Mouse (Mus musculus) midbrain, embryonic 12.5 days (tissue): ENCODE measurements around the gene Mrpl50. TPM values are rescaled to one million over a fixed set of nuclear protein-coding genes. Genes with fewer than 3 reads are reported as not detected.
"Not testable (repeated sequence)": the region's sequence is repeated elsewhere in the genome, so short reads cannot be mapped to it uniquely, and the experiment has no call there.

Source experiments
- ATAC-seq: fragments of 200-750 bp; cut with Nextera tagmentation; 2 replicates; pipeline ENCODE4 v1.8.0; 2017; ENCODE audit warnings: low read depth, moderate TSS enrichment, moderate library complexity; ENCODE audit not compliant: low FRiP score
- H3K27ac ChIP-seq: fragments of 300-500 bp; sonication (generic); replicated peaks from 2 replicates; pipeline ENCODE4 v1.5.1; 2016; ENCODE audit warnings: mild to moderate bottlenecking
- H3K27me3 ChIP-seq: fragments of 300-500 bp; sonication (generic); 2 replicates; pipeline ENCODE4 v1.6.1; 2016; ENCODE audit warnings: mild to moderate bottlenecking
- H3K36me3 ChIP-seq: fragments of 300-500 bp; sonication (generic); 2 replicates; pipeline ENCODE4 v1.6.1; 2016
- H3K4me1 ChIP-seq: fragments of 300-500 bp; sonication (generic); 2 replicates; pipeline ENCODE4 v1.6.1; 2016
- H3K4me2 ChIP-seq: fragments of 300-500 bp; sonication (generic); replicated peaks from 2 replicates; pipeline ENCODE4 v1.6.1; 2016; ENCODE audit warnings: mild to moderate bottlenecking, moderate library complexity
- H3K4me3 ChIP-seq: fragments of 300-500 bp; sonication (generic); 2 replicates; pipeline ENCODE4 v1.5.1; 2016; ENCODE audit warnings: mild to moderate bottlenecking
- H3K9ac ChIP-seq: fragments of 300-500 bp; sonication (generic); replicated peaks from 2 replicates; pipeline ENCODE4 v1.6.1; 2016; ENCODE audit warnings: mild to moderate bottlenecking, moderate library complexity
- H3K9me3 ChIP-seq: fragments of 300-500 bp; sonication (generic); 2 replicates; pipeline ENCODE4 v1.6.1; 2016; ENCODE audit warnings: mild to moderate bottlenecking
- WGBS: fragments of 180-500 bp; shearing (Covaris S2); methylation state at CpG from one replicate; pipeline ENCODE4 v1.1.7; 2016; 5-methylcytosine and 5-hydroxymethylcytosine counted together
- polyA plus RNA-seq: library from polyadenylated mRNA; unstranded; fragments of >200 nt; fragmentation: Nextera tagmentation; extraction: Ambion mirVana; gene quantifications from 2 replicates; pipeline ENCODE4 v1.2.1, GENCODE M21; 2016

Mrpl50 gene
- polyA plus RNA-seq, 1 experiment from 2014 or later: 86.1 TPM

- Histone ChIP-seq H3K4me2 (no peak overlapping the region), H3K9ac (no peak overlapping the region), H3K27me3 (no peaks in the 10 kb centered on the region), H3K4me3 (no peak overlapping the region), H3K4me1 (no peaks in the 10 kb centered on the region), H3K27ac (no peak overlapping the region), H3K36me3 (no peaks in the 10 kb centered on the region), H3K9me3 (no peaks in the 10 kb centered on the region)
- 87% methylated on average over 6 of the region's 6 CpGs for WGBS
- ATAC-seq: no peak
Measured at GRCm38 (mm10) chr4:49539665-49540064, 18.8 kb upstream of the Mrpl50 start.

GRCm38 (mm10) chr4:49536671-49537070 lies 15.8 kb upstream of the Mrpl50 start:
- Histone ChIP-seq H3K9me3 (no peaks in the 10 kb centered on the region), H3K4me1 (no peaks in the 10 kb centered on the region), H3K27ac (no peak overlapping the region), H3K9ac (no peak overlapping the region), H3K27me3 (no peaks in the 10 kb centered on the region), H3K4me2 (no peak overlapping the region), H3K36me3 (peaks cover 10% of the 10 kb centered on the region), H3K4me3 (no peak overlapping the region)
- WGBS: 94% methylated on average over 4 of the region's 4 CpGs
- ATAC-seq: no peak

- WGBS: 90% methylated on average over 4 of the region's 4 CpGs
- H3K9ac ChIP-seq: no peak overlapping the region
- H3K27me3 ChIP-seq: no peaks in the 10 kb centered on the region
- no peak overlapping the region for H3K27ac ChIP-seq
- H3K4me3 ChIP-seq: no peak overlapping the region
- H3K36me3 ChIP-seq: peaks cover 13% of the 10 kb centered on the region
- no peaks in the 10 kb centered on the region for H3K4me1 ChIP-seq
- no peak for ATAC-seq
- no peak overlapping the region for H3K4me2 ChIP-seq
- no peaks in the 10 kb centered on the region for H3K9me3 ChIP-seq
Measured at GRCm38 (mm10) chr4:49535675-49536294, 14.9 kb upstream of the Mrpl50 start.

GRCm38 (mm10) chr4:49535036-49535435 lies 14.1 kb upstream of the Mrpl50 start:
- Histone ChIP-seq H3K27ac (no peak overlapping the region), H3K9me3 (0 out of 2 replicates have a peak, but pooled peaks cover 3% of the 10 kb centered on the region), H3K4me1 (no peaks in the 10 kb centered on the region), H3K27me3 (no peaks in the 10 kb centered on the region), H3K36me3 (peaks cover 20% of the 10 kb centered on the region), H3K4me2 (no peak overlapping the region), H3K9ac (no peak overlapping the region), H3K4me3 (no peak overlapping the region)
- WGBS: 88% methylated on average over 3 of the region's 3 CpGs
- no peak for ATAC-seq

GRCm38 (mm10) chr4:49522576-49522975 lies 1.7 kb upstream of the Mrpl50 start:
- H3K9ac ChIP-seq: no peak overlapping the region
- H3K4me2 ChIP-seq: no peak overlapping the region; the same call in 1 of the 2 replicates
- H3K27me3 ChIP-seq: no peaks in the 10 kb centered on the region
- no peaks in the 10 kb centered on the region for H3K9me3 ChIP-seq
- no peak overlapping the region for H3K27ac ChIP-seq
- peaks cover 18% of the 10 kb centered on the region for H3K4me1 ChIP-seq
- WGBS: 90% methylated on average over 9 of the region's 9 CpGs
- H3K36me3 ChIP-seq: peaks cover 16% of the 10 kb centered on the region
- ATAC-seq: no peak
- H3K4me3 ChIP-seq: no peak overlapping the region

GRCm38 (mm10) chr4:49521346-49521745 lies 453 bp upstream of the Mrpl50 start:
- ATAC-seq: no peak
- Histone ChIP-seq H3K9ac (peak overlapping the region; percentile 78), H3K4me2 (peak overlapping the region; percentile 62), H3K27me3 (no peaks in the 10 kb centered on the region), H3K27ac (no peak overlapping the region), H3K4me3 (peak overlapping the region; percentile 71), H3K9me3 (no peaks in the 10 kb centered on the region), H3K36me3 (peaks cover 14% of the 10 kb centered on the region), H3K4me1 (peaks cover 18% of the 10 kb centered on the region)
- WGBS: 1% methylated on average over 17 of the region's 17 CpGs

- Histone ChIP-seq H3K27ac (no peak overlapping the region), H3K9ac (no peak overlapping the region), H3K4me3 (no peak overlapping the region), H3K4me1 (peaks cover 18% of the 10 kb centered on the region), H3K9me3 (no peaks in the 10 kb centered on the region), H3K27me3 (no peaks in the 10 kb centered on the region), H3K36me3 (peaks cover 12% of the 10 kb centered on the region), H3K4me2 (peak overlapping the region; percentile 29)
- WGBS: 72% methylated on average over 5 of the region's 5 CpGs
- ATAC-seq: no peak
Measured at GRCm38 (mm10) chr4:49519476-49519875, 1.4 kb downstream of the Mrpl50 start.

- Histone ChIP-seq H3K27ac (no peak overlapping the region), H3K9ac (no peak overlapping the region), H3K4me3 (no peak overlapping the region), H3K4me2 (no peak overlapping the region), H3K36me3 (peaks cover 25% of the 10 kb centered on the region), H3K27me3 (no peaks in the 10 kb centered on the region), H3K4me1 (peaks cover 2% of the 10 kb centered on the region; the same call in 1 of the 2 replicates), H3K9me3 (no peaks in the 10 kb centered on the region)
- 95% methylated on average over 6 of the region's 6 CpGs for WGBS
- no peak for ATAC-seq
Measured at GRCm38 (mm10) chr4:49514441-49514840, 6.5 kb downstream of the Mrpl50 start.

GRCm38 (mm10) chr4:49512636-49513035 lies 8.3 kb downstream of the Mrpl50 start:
- peaks cover 25% of the 10 kb centered on the region for H3K36me3 ChIP-seq
- no peaks in the 10 kb centered on the region for H3K9me3 ChIP-seq
- H3K27ac ChIP-seq: no peak overlapping the region
- ATAC-seq: no peak
- 87% methylated on average over 4 of the region's 4 CpGs for WGBS
- no peak overlapping the region for H3K4me2 ChIP-seq
- H3K4me3 ChIP-seq: no peak overlapping the region
- no peaks in the 10 kb centered on the region for H3K27me3 ChIP-seq
- no peak overlapping the region for H3K9ac ChIP-seq
- H3K4me1 ChIP-seq: no peaks in the 10 kb centered on the region

- WGBS: 93% methylated on average over 1 of the region's 1 CpGs
- H3K9me3 ChIP-seq, ATAC-seq: not testable (repeated sequence)
Measured at GRCm38 (mm10) chr4:49510236-49510835, 10.6 kb downstream of the Mrpl50 start.

GRCm38 (mm10) chr4:49509183-49509582 lies 11.7 kb downstream of the Mrpl50 start:
- H3K36me3 ChIP-seq: peaks cover 21% of the 10 kb centered on the region
- H3K9ac ChIP-seq: no peak overlapping the region
- no peak overlapping the region for H3K4me3 ChIP-seq
- ATAC-seq: no peak
- no peaks in the 10 kb centered on the region for H3K27me3 ChIP-seq
- H3K4me2 ChIP-seq: no peak overlapping the region
- H3K9me3 ChIP-seq: no peaks in the 10 kb centered on the region
- WGBS: 96% methylated on average over 2 of the region's 2 CpGs
- no peak overlapping the region for H3K27ac ChIP-seq
- no peaks in the 10 kb centered on the region for H3K4me1 ChIP-seq

More at GRCm38 (mm10) chr4:49510236-49510835, 10.6 kb downstream of the Mrpl50 start:
- H3K4me3 ChIP-seq, H3K27me3 ChIP-seq, H3K4me2 ChIP-seq, H3K9ac ChIP-seq, H3K4me1 ChIP-seq, H3K27ac ChIP-seq: not testable (repeated sequence)
- H3K36me3 ChIP-seq: peaks cover 25% of the 10 kb centered on the region

GRCm38 (mm10) chr4:49506386-49506785 lies 14.5 kb downstream of the Mrpl50 start, which contains the start of gene Baat:
Gene Baat, minus strand, starts transcription at chr4:49506557.
- H3K4me2 ChIP-seq: no peak within 1 kb of the TSS
- no peak within 1 kb of the TSS for H3K4me3 ChIP-seq
- no peaks in the 10 kb centered on the region for H3K36me3 ChIP-seq
- no peaks in the 10 kb centered on the region for H3K9me3 ChIP-seq
- no peak within 1 kb of the TSS for H3K27ac ChIP-seq
- WGBS: 81% methylated on average over 3 of the region's 3 CpGs
- no peak for ATAC-seq
- no peak within 1 kb of the TSS for H3K9ac ChIP-seq
- no peaks in the 10 kb centered on the region for H3K4me1 ChIP-seq
- H3K27me3 ChIP-seq: no peaks in the 10 kb centered on the region
